Mouse (Mus musculus): ENCODE measurements around the gene Mtmr3. TPM values are rescaled to one million over a fixed set of nuclear protein-coding genes. Genes with fewer than 3 reads are reported as not detected.

Gene Mtmr3
- total and polyA plus RNA-seq, 3 experiments = 31.7 to 46.3 (median 32.5) TPM

DNA sequence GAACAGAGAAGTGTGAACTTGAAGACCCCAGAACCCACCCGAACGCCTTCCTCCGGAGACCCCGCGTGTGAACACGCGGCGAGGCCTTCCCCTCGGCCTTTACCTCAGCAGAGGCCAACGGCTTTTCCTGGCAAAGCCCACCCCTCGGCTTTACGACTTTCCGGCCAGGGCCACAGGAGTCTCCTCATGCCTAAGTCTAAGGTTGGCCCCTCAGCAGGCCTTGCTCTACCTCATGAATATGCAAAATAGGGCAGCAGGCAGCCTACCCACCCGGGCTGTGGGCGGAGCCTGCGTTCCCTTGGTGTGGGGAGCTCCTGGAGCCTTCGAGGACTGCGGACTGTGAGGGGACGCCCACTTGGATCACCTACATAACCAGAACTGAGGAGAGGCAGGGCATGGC, 153.7 kb downstream of the Mtmr3 start, which contains the start of gene Hormad2:
Gene Hormad2 (minus strand): TSS at position 128 of the 400 bp plus-strand sequence.
- no peaks in the 10 kb centered on the region for H3K79me2 ChIP-seq (replicated peaks; ENCODE audit: control insufficient read depth, extremely low read depth, insufficient read depth, poor library complexity, severe bottlenecking)
- no peaks in the 10 kb centered on the region for H3K27me3 ChIP-seq (replicated peaks)
- no peaks in the 10 kb centered on the region for H3K36me3 ChIP-seq (replicated peaks in 1 of 2; ENCODE audit: control insufficient read depth in 1 of 2, insufficient read depth in 1 of 2, low read length in 1 of 2)
- H3K4me1 ChIP-seq (ENCODE audit: control insufficient read depth in 1 of 2, insufficient read depth in 2 of 2) = peaks cover 7 to 24% of the 10 kb centered on the region in 2 experiments; a peak in 3 of 4 replicates
- TF ChIP-seq USF2 (conservative IDR thresholded peaks at IDR 0.05; ENCODE audit: low read depth, low read length) = no peak
- TF ChIP-seq MEF2A (IDR thresholded peaks at IDR 0.05; ENCODE audit: borderline replicate concordance, low read depth, low read length) = no peak
- no peak for TF ChIP-seq E2F4 (IDR thresholded peaks at IDR 0.05; ENCODE audit: insufficient replicate concordance, low read depth, low read length)
- TF ChIP-seq RAD21 (IDR thresholded peaks at IDR 0.05; ENCODE audit: low read depth, low read length) = no peak
- TF ChIP-seq NRF1 (IDR thresholded peaks at IDR 0.05; ENCODE audit: low read depth, low read length) = no peak
- no peaks in the 10 kb centered on the region for H3K9me3 ChIP-seq (replicated peaks; ENCODE audit: low read length)
- no peak within 1 kb of the TSS for H3K27ac ChIP-seq (ENCODE audit: insufficient read depth, low read depth)
- no peak for DNase-seq (ENCODE audit: extremely low read depth)
- in situ Hi-C loops (cut with MboI; ENCODE audit: low pct_ligation_motif_present, low pct_unique_long_range_greater_than_20kb, low sequenced_read_pairs) = loop anchor here (25.0 kb wide), 1 partner anchor 396 kb away; the partner anchor contains the start of gene Nf2
- no peak within 1 kb of the TSS for H3K9ac ChIP-seq (ENCODE audit: insufficient read depth, low read depth)
- H3K4me2 ChIP-seq (ENCODE audit: insufficient read depth, low read depth, poor library complexity, severe bottlenecking) = no peak within 1 kb of the TSS
- dilution Hi-C loops (cut with MboI; ENCODE audit: extremely low pct_ligation_motif_present, extremely low pct_unique_long_range_greater_than_20kb, low sequenced_read_pairs) = no loop called here
- no peak within 1 kb of the TSS for H3K4me3 ChIP-seq (replicated peaks in 1 of 3; ENCODE audit: low read depth in 2 of 3, low read length in 2 of 3, poor library complexity in 1 of 3)

DNA sequence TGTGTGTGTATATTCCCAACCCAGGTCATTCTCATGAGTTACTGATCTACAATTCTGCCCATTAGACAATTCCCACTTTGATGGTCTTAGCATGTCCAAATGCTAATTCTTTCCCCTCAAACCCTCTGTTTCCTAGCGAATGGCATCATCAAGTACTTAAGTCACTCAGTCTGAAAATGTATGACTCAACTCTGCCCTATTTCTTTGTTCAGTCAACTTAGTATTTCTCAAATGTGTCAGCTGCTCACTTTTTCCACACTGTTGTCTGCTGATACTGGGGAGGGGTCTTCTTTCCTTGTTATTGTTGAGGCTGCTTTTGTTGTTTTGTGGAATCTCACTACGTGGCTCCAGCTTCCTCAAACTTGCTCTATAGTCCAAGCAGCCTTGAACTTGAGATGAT, 156.5 kb downstream of the Mtmr3 start:
- no peaks in the 10 kb centered on the region for H3K27me3 ChIP-seq (replicated peaks)
- no peaks in the 10 kb centered on the region for H3K36me3 ChIP-seq (replicated peaks in 1 of 2; ENCODE audit: control insufficient read depth in 1 of 2, insufficient read depth in 1 of 2, low read length in 1 of 2)
- H3K9ac ChIP-seq (ENCODE audit: insufficient read depth, low read depth) = no peak overlapping the region
- H3K4me1 ChIP-seq (ENCODE audit: control insufficient read depth in 1 of 2, insufficient read depth in 2 of 2) = peaks cover 7 to 24% of the 10 kb centered on the region in 2 experiments; a peak in 3 of 4 replicates
- dilution Hi-C loops (cut with MboI; ENCODE audit: extremely low pct_ligation_motif_present, extremely low pct_unique_long_range_greater_than_20kb, low sequenced_read_pairs) (no loop called here), in situ Hi-C loops (cut with MboI; ENCODE audit: low pct_ligation_motif_present, low pct_unique_long_range_greater_than_20kb, low sequenced_read_pairs) (loop anchor here (25.0 kb wide), 1 partner anchor 399 kb away; the partner anchor contains the start of gene Nf2)
- no peak overlapping the region for H3K4me3 ChIP-seq (replicated peaks in 1 of 3; ENCODE audit: low read depth in 2 of 3, low read length in 2 of 3, poor library complexity in 1 of 3)
- peak; percentile 63 for DNase-seq (ENCODE audit: extremely low read depth)
- H3K4me2 ChIP-seq (ENCODE audit: insufficient read depth, low read depth, poor library complexity, severe bottlenecking) = peak overlapping the region; percentile 42
- peak overlapping the region; percentile 13; the same call in 1 of the 2 replicates for H3K27ac ChIP-seq (ENCODE audit: insufficient read depth, low read depth)
- H3K79me2 ChIP-seq (replicated peaks; ENCODE audit: control insufficient read depth, extremely low read depth, insufficient read depth, poor library complexity, severe bottlenecking) = no peaks in the 10 kb centered on the region
- H3K9me3 ChIP-seq (replicated peaks; ENCODE audit: low read length) = no peaks in the 10 kb centered on the region
- TF ChIP-seq JUND (conservative IDR thresholded peaks at IDR 0.05; ENCODE audit: low read depth, low read length) = peak; percentile 99
- no peak for TF ChIP-seq ZKSCAN1 (IDR thresholded peaks at IDR 0.05; ENCODE audit: borderline replicate concordance, low read depth, low read length)
- TF ChIP-seq POLR2AphosphoS2 (IDR thresholded peaks at IDR 0.05; ENCODE audit: low read depth, low read length) = no peak
- TF ChIP-seq GABPA (IDR thresholded peaks at IDR 0.05; ENCODE audit: insufficient replicate concordance, low read depth, low read length) = no peak
- peak; percentile 13; the same call in 1 of the 2 replicates for TF ChIP-seq USF1 (IDR thresholded peaks at IDR 0.05; ENCODE audit: low read depth, low read length)
- TF ChIP-seq CTCF (conservative IDR thresholded peaks at IDR 0.05 in 1 of 2, IDR thresholded peaks at IDR 0.05 in 1 of 2; ENCODE audit: low read depth in 2 of 2, low read length in 2 of 2) = no peak
- peak; percentile 79 for TF ChIP-seq CHD2 (IDR thresholded peaks at IDR 0.05; ENCODE audit: low read length)
- peak; percentile 60; the same call in 1 of the 2 replicates for TF ChIP-seq MYC (IDR thresholded peaks at IDR 0.05; ENCODE audit: low read depth, low read length)
- TF ChIP-seq MAFK (IDR thresholded peaks at IDR 0.05; ENCODE audit: insufficient replicate concordance, low read length) = peak; percentile 85
- peak; percentile 98 for TF ChIP-seq JUN (IDR thresholded peaks at IDR 0.05; ENCODE audit: insufficient read depth, low read depth, low read length)
- TF ChIP-seq EP300 (IDR thresholded peaks at IDR 0.05; ENCODE audit: low read length) = peak; percentile 99
- TF ChIP-seq UBTF (IDR thresholded peaks at IDR 0.05; ENCODE audit: low read depth, low read length) = no peak
- no peak for TF ChIP-seq USF2 (conservative IDR thresholded peaks at IDR 0.05; ENCODE audit: low read depth, low read length)
- TF ChIP-seq E2F4 (IDR thresholded peaks at IDR 0.05; ENCODE audit: insufficient replicate concordance, low read depth, low read length) = no peak
- TF ChIP-seq ZNF384 (IDR thresholded peaks at IDR 0.05; ENCODE audit: low read depth, low read length) = peak; percentile 43
- TF ChIP-seq ZMIZ1 (IDR thresholded peaks at IDR 0.05; ENCODE audit: low read depth, low read length) = peak; percentile 49; the same call in 1 of the 2 replicates
- peak; percentile 88 for TF ChIP-seq MEF2A (IDR thresholded peaks at IDR 0.05; ENCODE audit: borderline replicate concordance, low read depth, low read length)
- 0 out of 2 replicates have a peak, but pooled peaks have one; percentile 22 for TF ChIP-seq ELF1 (IDR thresholded peaks at IDR 0.05; ENCODE audit: low read depth, low read length)
- TF ChIP-seq POLR2A (IDR thresholded peaks at IDR 0.05; ENCODE audit: low read depth, low read length) = no peak
- peak; percentile 34; the same call in 1 of the 2 replicates for TF ChIP-seq SIN3A (IDR thresholded peaks at IDR 0.05; ENCODE audit: low read length)
- peak; percentile 91 for TF ChIP-seq BHLHE40 (IDR thresholded peaks at IDR 0.05; ENCODE audit: low read depth, low read length)
- peak; percentile 84; the same call in 1 of the 2 replicates for TF ChIP-seq TCF12 (IDR thresholded peaks at IDR 0.05; ENCODE audit: low read depth, low read length)
- TF ChIP-seq MXI1 (IDR thresholded peaks at IDR 0.05; ENCODE audit: low read depth, low read length) = no peak
- TF ChIP-seq IRF4 (IDR thresholded peaks at IDR 0.05; ENCODE audit: low read depth, low read length) = peak; percentile 99
- peak; percentile 98 for TF ChIP-seq RCOR1 (conservative IDR thresholded peaks at IDR 0.05; ENCODE audit: low read depth, low read length)
- no peak for TF ChIP-seq TBP (conservative IDR thresholded peaks at IDR 0.05; ENCODE audit: low read depth, low read length)
- TF ChIP-seq NRF1 (IDR thresholded peaks at IDR 0.05; ENCODE audit: low read depth, low read length) = no peak
- peak; percentile 94 for TF ChIP-seq ETS1 (conservative IDR thresholded peaks at IDR 0.05; ENCODE audit: low read depth, low read length)

Measured in CH12.LX (cell line).